Mouse (Mus musculus) liver, postnatal 0 days (tissue): ENCODE results near the gene Dpt. TPM values are rescaled to one million over a fixed set of nuclear protein-coding genes. Genes with fewer than 3 reads are reported as not detected.

ENCODE experiments used
- ATAC-seq: fragments of 200-750 bp; cut with Nextera tagmentation; 2 replicates; pipeline ENCODE4 v1.8.0; 2017; ENCODE audit warnings: mild to moderate bottlenecking, moderate library complexity
- DNase-seq: peaks from one replicate; pipeline ENCODE4 v3.0.0-alpha.2; 2016
- H3K27ac ChIP-seq: fragments of 300-500 bp; sonication (generic); 2 replicates; pipeline ENCODE4 v1.5.1; 2014; ENCODE audit warnings: antibody characterized with exemption, moderate library complexity, mild to moderate bottlenecking, low read depth
- H3K27me3 ChIP-seq: fragments of 300-500 bp; sonication (generic); 2 replicates; pipeline ENCODE4 v1.6.1; 2014; ENCODE audit warnings: low read length, control low read depth, mixed read lengths; ENCODE audit not compliant: insufficient read depth
- H3K36me3 ChIP-seq: fragments of 300-500 bp; sonication (generic); replicated peaks from 2 replicates; pipeline ENCODE4 v1.6.1; 2014; ENCODE audit warnings: mild to moderate bottlenecking, control low read depth, low read length, moderate library complexity, mixed read lengths; ENCODE audit not compliant: insufficient read depth
- H3K4me1 ChIP-seq: fragments of 300-500 bp; sonication (generic); 2 replicates; pipeline ENCODE4 v1.6.1; 2014; ENCODE audit warnings: antibody characterized with exemption, mild to moderate bottlenecking, control low read depth; ENCODE audit not compliant: insufficient read depth
- H3K4me2 ChIP-seq: fragments of 300-500 bp; sonication (generic); 2 replicates; pipeline ENCODE4 v1.6.1; 2014; ENCODE audit warnings: low read depth, mild to moderate bottlenecking, low read length, moderate library complexity, mixed read lengths
- H3K4me3 ChIP-seq: fragments of 300-500 bp; sonication (generic); 2 replicates; pipeline ENCODE4 v1.5.1; 2014; ENCODE audit warnings: low read depth, low read length
- H3K9ac ChIP-seq: fragments of 300-500 bp; sonication (generic); replicated peaks from 2 replicates; pipeline ENCODE4 v1.6.1; 2014; ENCODE audit warnings: mild to moderate bottlenecking, moderate library complexity
- H3K9me3 ChIP-seq: fragments of 300-500 bp; sonication (generic); 2 replicates; pipeline ENCODE4 v1.6.1; 2016; ENCODE audit warnings: mild to moderate bottlenecking, control low read depth, low read length, mixed read lengths
- CTCF ChIP-seq: sonication (generic); IDR thresholded peaks from 2 replicates; pipeline ENCODE4 v1.5.1; 2016; ENCODE audit warnings: antibody characterized with exemption, low read depth
- EP300 ChIP-seq: IDR thresholded peaks from 2 replicates; pipeline ENCODE4 v1.6.1; 2016; ENCODE audit warnings: antibody characterized with exemption, low read depth, mild to moderate bottlenecking
- WGBS: fragments of 180-500 bp; shearing (Covaris S2); extraction: QIAGEN DNeasy Blood & Tissue Kit; methylation state at CpG from one replicate; pipeline ENCODE4 v1.1.7; 2014; ENCODE audit not compliant: insufficient replicate concordance; 5-methylcytosine and 5-hydroxymethylcytosine counted together
- polyA plus RNA-seq: library from polyadenylated mRNA; unstranded; fragments of >200 nt; fragmentation: Nextera tagmentation; extraction: Ambion mirVana; gene quantifications from 2 replicates; pipeline ENCODE4 v1.2.1, GENCODE M21; 2015

Gene Dpt
- polyA plus RNA-seq, 1 experiment from 2014 or later, result 0.58 TPM

DNA sequence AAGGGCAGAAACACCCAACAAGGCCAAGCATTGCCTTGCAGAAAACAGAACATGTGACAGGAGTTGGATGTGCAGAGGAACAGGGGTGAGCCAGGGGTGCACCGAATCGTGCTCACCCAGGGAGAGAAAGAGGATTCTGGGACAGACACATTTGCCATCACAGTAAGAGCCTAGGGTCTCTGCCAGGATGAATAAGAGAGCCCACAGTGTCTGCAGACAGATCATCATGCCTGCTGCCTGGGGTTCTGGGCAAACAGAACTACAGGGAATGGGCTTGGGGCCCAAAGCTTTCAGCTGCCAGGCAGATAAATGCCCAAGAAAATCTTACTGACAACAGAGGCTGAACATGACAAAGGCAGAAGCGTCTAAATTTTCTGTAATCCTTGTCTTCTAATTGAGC is 14.9 kb downstream of the Dpt start:
- no peaks in the 10 kb centered on the region for H3K9me3 ChIP-seq
- H3K36me3 ChIP-seq, result no peaks in the 10 kb centered on the region
- no peak for DNase-seq
- 74% methylated on average over 3 of the region's 3 CpGs for WGBS
- no peak for TF ChIP-seq EP300
- no peak for TF ChIP-seq CTCF
- ATAC-seq, result no peak
- H3K4me3 ChIP-seq, result no peak overlapping the region
- no peaks in the 10 kb centered on the region for H3K27me3 ChIP-seq
- H3K4me2 ChIP-seq, result no peak overlapping the region
- H3K9ac ChIP-seq, result no peak overlapping the region
- H3K4me1 ChIP-seq, result no peaks in the 10 kb centered on the region
- no peak overlapping the region for H3K27ac ChIP-seq

DNA sequence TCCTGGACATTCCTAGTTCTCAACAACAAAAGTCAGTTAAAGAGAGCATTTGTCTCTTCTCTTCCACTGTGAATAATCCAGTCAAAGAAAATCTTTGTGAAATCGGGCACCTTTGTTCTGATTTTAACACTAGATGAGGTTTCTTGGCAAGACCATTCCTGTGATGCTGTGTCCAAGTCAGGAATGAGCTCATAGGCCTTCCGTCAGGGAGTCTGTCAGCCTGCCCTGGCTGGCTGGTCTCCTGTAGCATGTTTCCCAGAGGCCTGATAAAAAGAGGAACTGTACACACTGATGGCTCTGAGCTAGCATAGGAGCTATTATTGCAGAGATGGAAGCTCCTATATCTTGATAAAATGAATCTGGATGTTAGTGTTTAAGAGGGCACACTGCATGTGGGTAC is 17.8 kb downstream of the Dpt start:
- no peaks in the 10 kb centered on the region for H3K36me3 ChIP-seq
- H3K9ac ChIP-seq, result no peak overlapping the region
- H3K4me1 ChIP-seq, result no peaks in the 10 kb centered on the region
- H3K9me3 ChIP-seq, result no peaks in the 10 kb centered on the region
- WGBS, result 67% methylated on average over 2 of the region's 2 CpGs
- TF ChIP-seq EP300 (no peak), CTCF (no peak)
- DNase-seq (no peak), ATAC-seq (no peak)
- no peak overlapping the region for H3K4me3 ChIP-seq
- H3K27ac ChIP-seq, result no peak overlapping the region
- H3K4me2 ChIP-seq, result no peak overlapping the region
- H3K27me3 ChIP-seq, result no peaks in the 10 kb centered on the region

DNA sequence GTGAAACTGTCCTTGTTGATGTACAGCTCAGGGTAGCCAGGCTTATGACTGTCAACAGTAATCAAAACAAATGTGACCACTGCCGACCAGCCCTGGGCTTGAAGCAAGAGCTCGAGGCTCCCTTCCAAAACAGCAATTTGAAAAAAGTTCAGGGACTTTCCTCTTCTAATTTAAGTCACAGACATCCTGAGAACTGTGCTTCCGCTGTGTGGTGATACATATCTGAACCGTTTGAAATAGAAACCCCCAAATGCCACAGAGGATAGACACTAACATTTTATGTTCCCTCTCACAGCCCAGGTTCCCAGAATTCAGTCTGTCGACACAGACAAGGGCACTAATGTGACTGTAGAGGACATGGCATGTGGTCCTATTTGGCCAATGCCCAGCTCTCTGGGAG is 18.9 kb downstream of the Dpt start:
- H3K36me3 ChIP-seq, result no peaks in the 10 kb centered on the region
- WGBS, result 46% methylated on average over 5 of the region's 5 CpGs
- ATAC-seq, result no peak
- H3K9ac ChIP-seq, result no peak overlapping the region
- no peak overlapping the region for H3K4me3 ChIP-seq
- TF ChIP-seq CTCF (no peak), EP300 (no peak)
- H3K27ac ChIP-seq, result no peak overlapping the region
- H3K27me3 ChIP-seq, result no peaks in the 10 kb centered on the region
- H3K4me1 ChIP-seq, result no peaks in the 10 kb centered on the region
- no peak overlapping the region for H3K4me2 ChIP-seq
- DNase-seq, result no peak
- H3K9me3 ChIP-seq, result no peaks in the 10 kb centered on the region

DNA sequence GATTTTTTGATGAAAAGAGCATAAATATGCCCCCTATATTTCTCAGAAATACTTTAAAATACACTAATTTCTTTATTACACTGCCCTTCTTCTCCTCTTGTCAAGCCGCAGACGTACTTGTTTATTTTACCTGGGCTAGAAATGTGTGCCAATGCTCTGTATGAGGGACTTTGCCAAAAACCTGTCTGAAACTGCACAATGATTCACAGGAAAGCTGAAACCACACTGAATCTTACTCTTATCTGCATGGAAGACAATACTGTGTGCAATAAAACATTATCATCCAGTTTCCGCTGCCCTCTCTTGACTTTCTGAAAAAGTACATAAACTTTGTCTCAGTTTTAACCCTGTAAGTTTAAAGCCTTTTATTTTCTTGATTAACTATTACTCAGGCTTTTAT is 20.9 kb downstream of the Dpt start:
- no peak for TF ChIP-seq CTCF
- TF ChIP-seq EP300, result no peak
- no peak for DNase-seq
- H3K9me3 ChIP-seq, result no peaks in the 10 kb centered on the region
- ATAC-seq, result no peak
- no peaks in the 10 kb centered on the region for H3K4me1 ChIP-seq
- no peak overlapping the region for H3K4me3 ChIP-seq
- 80% methylated on average over 3 of the region's 3 CpGs for WGBS
- H3K27me3 ChIP-seq, result no peaks in the 10 kb centered on the region
- no peak overlapping the region for H3K27ac ChIP-seq
- no peak overlapping the region for H3K4me2 ChIP-seq
- no peak overlapping the region for H3K9ac ChIP-seq
- H3K36me3 ChIP-seq, result no peaks in the 10 kb centered on the region

DNA sequence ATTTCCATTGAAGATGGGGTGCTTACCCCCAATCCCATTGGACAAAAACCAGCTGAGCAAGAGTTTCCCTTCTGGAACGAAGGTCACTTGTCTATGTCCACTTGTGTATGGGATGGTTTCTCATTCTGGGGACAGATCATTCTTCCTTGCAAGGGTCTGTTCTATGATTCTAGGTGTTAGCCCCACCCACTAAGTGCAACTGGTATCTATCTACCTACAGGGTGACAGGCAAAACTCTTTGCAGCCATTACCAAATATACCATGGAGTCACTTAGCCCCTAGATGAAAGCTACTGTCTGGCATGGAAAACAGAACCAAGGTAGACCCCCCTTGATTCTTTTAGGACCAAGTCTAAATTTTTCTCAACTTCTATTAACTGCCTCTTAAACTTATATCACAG is 24.9 kb downstream of the Dpt start:
- no peaks in the 10 kb centered on the region for H3K36me3 ChIP-seq
- H3K9ac ChIP-seq, result no peak overlapping the region
- TF ChIP-seq CTCF (no peak), EP300 (no peak)
- no peaks in the 10 kb centered on the region for H3K27me3 ChIP-seq
- DNase-seq, result no peak
- 80% methylated on average over 1 of the region's 1 CpGs for WGBS
- H3K4me1 ChIP-seq, result no peaks in the 10 kb centered on the region
- ATAC-seq, result no peak
- no peak overlapping the region for H3K4me3 ChIP-seq
- H3K4me2 ChIP-seq, result no peak overlapping the region
- H3K27ac ChIP-seq, result no peak overlapping the region
- no peaks in the 10 kb centered on the region for H3K9me3 ChIP-seq

DNA sequence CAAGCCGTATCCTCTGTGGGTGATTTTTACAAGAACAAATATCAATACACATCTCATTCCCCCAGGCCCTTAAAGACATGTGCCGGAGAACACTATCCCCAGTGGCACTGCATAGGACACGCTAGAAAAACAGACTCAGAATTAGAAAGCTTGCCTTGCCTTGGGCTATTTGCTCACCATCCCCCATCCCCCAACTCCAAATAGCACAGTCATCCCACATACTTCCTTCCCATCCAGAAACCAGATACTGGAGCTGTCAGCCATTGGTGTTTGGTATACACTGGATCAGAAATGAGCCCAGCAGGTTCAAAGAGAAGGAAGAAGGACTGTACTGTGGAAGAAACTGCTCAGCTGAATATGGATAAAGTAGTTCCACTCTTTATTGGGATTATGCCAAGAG is 25.4 kb downstream of the Dpt start:
- Histone ChIP-seq H3K4me1 (no peaks in the 10 kb centered on the region), H3K9ac (no peak overlapping the region), H3K27me3 (no peaks in the 10 kb centered on the region), H3K9me3 (no peaks in the 10 kb centered on the region), H3K4me2 (no peak overlapping the region), H3K27ac (no peak overlapping the region), H3K36me3 (no peaks in the 10 kb centered on the region), H3K4me3 (no peak overlapping the region)
- 69% methylated on average over 3 of the region's 3 CpGs for WGBS
- DNase-seq, result no peak
- TF ChIP-seq CTCF (no peak), EP300 (no peak)
- ATAC-seq, result no peak

DNA sequence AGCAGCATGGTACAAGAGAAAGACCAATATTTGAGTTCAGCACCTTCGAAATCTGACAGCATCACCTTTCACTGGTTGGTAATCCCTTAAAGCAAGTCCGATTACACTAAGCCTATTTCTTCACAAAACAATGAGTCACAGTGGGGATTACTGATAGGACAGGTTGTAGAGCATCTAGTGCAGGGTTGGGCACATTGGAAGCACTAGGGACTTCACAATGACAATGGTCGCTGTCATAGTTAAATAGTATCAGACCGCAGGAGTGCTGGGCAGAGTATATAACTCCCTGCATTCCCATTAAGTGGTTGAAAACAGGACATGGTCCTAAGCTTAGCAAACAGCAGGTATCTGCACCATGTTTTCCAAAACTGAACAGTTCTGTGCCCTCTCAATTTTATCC is 25.8 kb downstream of the Dpt start:
- Histone ChIP-seq H3K4me1 (no peaks in the 10 kb centered on the region), H3K4me2 (no peak overlapping the region), H3K9me3 (no peaks in the 10 kb centered on the region), H3K27me3 (no peaks in the 10 kb centered on the region), H3K36me3 (no peaks in the 10 kb centered on the region), H3K27ac (no peak overlapping the region), H3K4me3 (no peak overlapping the region), H3K9ac (no peak overlapping the region)
- WGBS, result 60% methylated on average over 4 of the region's 4 CpGs
- ATAC-seq, result no peak
- no peak for DNase-seq
- TF ChIP-seq EP300 (no peak), CTCF (no peak)
